In the genomic region with DNA sequence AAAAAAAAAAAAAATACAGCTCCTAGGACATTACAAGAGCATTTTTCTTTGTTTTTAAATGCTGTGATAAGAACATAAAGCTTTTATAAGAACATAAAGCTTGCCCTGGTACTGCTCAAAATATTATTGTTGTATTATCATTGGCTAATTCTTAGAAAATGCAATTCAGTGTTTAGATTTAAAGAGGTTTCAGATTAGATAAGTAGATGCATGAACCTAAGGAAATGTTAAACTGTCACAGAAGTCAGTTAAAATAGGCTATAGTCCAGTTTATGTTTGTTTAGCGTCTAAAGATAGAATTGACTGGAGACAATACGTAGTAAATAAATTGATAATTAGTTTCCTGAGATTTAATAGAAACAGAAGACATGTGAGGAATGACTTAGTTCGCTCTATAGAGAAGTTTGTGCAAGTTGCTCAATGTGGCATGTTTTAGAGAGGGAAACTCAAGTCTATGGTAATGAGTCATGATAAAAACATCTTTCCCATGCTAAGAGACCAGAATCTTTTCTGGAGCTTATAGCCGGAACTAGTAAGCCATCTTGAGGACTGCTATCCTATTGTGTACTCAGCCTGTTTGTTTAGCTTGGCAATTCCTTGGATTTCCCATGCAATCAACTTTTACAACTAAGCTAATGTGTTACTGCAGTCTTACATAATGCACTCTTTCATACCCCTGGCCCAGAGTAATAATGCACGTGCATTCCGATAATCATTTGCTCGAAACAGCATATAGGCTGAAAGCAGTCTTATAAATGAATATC, we compare ENCODE assay signal across 21 mouse cellular contexts. TPM values are rescaled to one million over a fixed set of nuclear protein-coding genes. Genes with fewer than 3 reads are reported as not detected.
DNase-seq lines count a peak whose midpoint lies in the region; TF ChIP-seq lines count a peak whose summit lies in the region.
"Had no signal": no experiment of that assay in that cellular context is flagged by ENCODE, and none has a peak within 500 bp of the region (broad histone marks: within the 10 kb centered on the region; RNA-seq: fewer than 3 reads in every experiment).

No protein-coding gene starts in this region.

- no peak overlapping the region for H3K4me2 ChIP-seq in myocyte (ENCODE audit: low read depth)
- H3K4me2 ChIP-seq: embryonic facial prominence, embryonic 12.5 days; forebrain, embryonic 12.5 days; heart, embryonic 15.5 days; hindbrain, embryonic 14.5 days; limb, embryonic 15.5 days had no signal

- H3ac ChIP-seq in myocyte (ENCODE audit: control insufficient read depth, insufficient read length), result no peak overlapping the region

- H3K36me3 ChIP-seq in myocyte (ENCODE audit: control insufficient read depth, insufficient read depth), result no peaks in the 10 kb centered on the region
- H3K36me3 ChIP-seq: embryonic facial prominence, embryonic 12.5 days; forebrain, embryonic 12.5 days; heart, embryonic 15.5 days; limb, embryonic 15.5 days had no signal

- peak; percentile 3 for DNase-seq in kidney, adult 9 months
- no peak for DNase-seq in kidney, postnatal 36 days
- DNase-seq in Muller cell, postnatal 12 days (ENCODE audit: inconsistent ontology term), result peak; percentile 3
- DNase-seq in gonadal fat pad, adult 2 months (ENCODE audit: low read depth), result peak; percentile 22
- DNase-seq in testis, postnatal 14 days (ENCODE audit: low spot score), result no peak
- no peak for DNase-seq in urinary bladder, adult 18-20 months (ENCODE audit: low spot score in 2 of 2)
- DNase-seq in adrenal gland, postnatal 25 days, result no peak
- DNase-seq: cerebellum, adult 11-12 months; cerebellum, postnatal 25 days; gastrocnemius, postnatal 25 days; heart, postnatal 4 days; kidney, adult 11 months; kidney, postnatal 25 days; thymus, postnatal 25 days had no signal

- TF ChIP-seq POLR2A in myocyte (IDR thresholded peaks at IDR 0.05; ENCODE audit: insufficient read length, low read depth), result no peak

- no peaks in the 10 kb centered on the region for H3K79me2 ChIP-seq in myocyte (ENCODE audit: control insufficient read depth, insufficient read depth)

- no peak overlapping the region for H3K4me3 ChIP-seq in myocyte
- H3K4me3 ChIP-seq: embryonic facial prominence, embryonic 12.5 days; forebrain, embryonic 12.5 days; heart, embryonic 15.5 days; limb, embryonic 15.5 days; midbrain, embryonic 10.5 days had no signal

- H3K27me3 ChIP-seq in myocyte (ENCODE audit: control insufficient read depth, insufficient read depth, insufficient read length), result no peaks in the 10 kb centered on the region
- H3K27me3 ChIP-seq: embryonic facial prominence, embryonic 12.5 days; forebrain, embryonic 12.5 days; heart, embryonic 15.5 days; limb, embryonic 15.5 days had no signal

TF ChIP-seq in myocyte, 11 proteins besides CTCF, POLR2A, EP300 and RAD21:
- TF ChIP-seq MYOD1 (IDR thresholded peaks at IDR 0.05; ENCODE audit: control insufficient read depth in 1 of 3, insufficient read length in 2 of 3, low read depth in 2 of 3) (no peak), POLR2AphosphoS2 (IDR thresholded peaks at IDR 0.05; ENCODE audit: insufficient read length, low read depth) (no peak), CEBPB (IDR thresholded peaks at IDR 0.05; ENCODE audit: insufficient read depth, poor library complexity, severe bottlenecking) (peak; percentile 23; the same call in 1 of the 2 replicates)
TF ChIP-seq in myocyte: peak in this region for 1.

RNA-seq across cellular contexts. Expression of gene Efcab7, which starts 12.1 kb away (rescaled TPM):
- 1.6 and 4.1 TPM in 2 replicates for polyA plus RNA-seq in gonadal fat pad, adult 2 months (2012; rRNA removed)
- 6.6 TPM for polyA plus RNA-seq in myocyte (2012; fragmentation: generic; extraction: Trizol)
- 7.7 and 12.8 TPM in 2 replicates for total RNA-seq in adrenal gland, postnatal 25 days (2021)

Comparison
In these comparisons a context has a peak if more than half of its experiments do, and no peak if none do; other contexts are left out.
1. DNase-seq: peak in kidney, adult 9 months (single experiment), Muller cell, postnatal 12 days (single experiment) and gonadal fat pad, adult 2 months (single experiment); none in kidney, postnatal 36 days (0 of 2), testis, postnatal 14 days (single experiment), urinary bladder, adult 18-20 months (0 of 2) and adrenal gland, postnatal 25 days (single experiment).